Mouse (Mus musculus): ENCODE results near the gene 3110040M04Rik. TPM values are rescaled to one million over a fixed set of nuclear protein-coding genes. Genes with fewer than 3 reads are reported as not detected.
"Not testable (repeated sequence)": the region's sequence is repeated elsewhere in the genome, so short reads cannot be mapped to it uniquely, and the experiment has no call there.

The 3110040M04Rik gene
- polyA plus RNA-seq (2012; ENCODE audit: insufficient read depth, insufficient read length, low replicate concordance, missing spikeins): not detected in 2 replicates

DNA sequence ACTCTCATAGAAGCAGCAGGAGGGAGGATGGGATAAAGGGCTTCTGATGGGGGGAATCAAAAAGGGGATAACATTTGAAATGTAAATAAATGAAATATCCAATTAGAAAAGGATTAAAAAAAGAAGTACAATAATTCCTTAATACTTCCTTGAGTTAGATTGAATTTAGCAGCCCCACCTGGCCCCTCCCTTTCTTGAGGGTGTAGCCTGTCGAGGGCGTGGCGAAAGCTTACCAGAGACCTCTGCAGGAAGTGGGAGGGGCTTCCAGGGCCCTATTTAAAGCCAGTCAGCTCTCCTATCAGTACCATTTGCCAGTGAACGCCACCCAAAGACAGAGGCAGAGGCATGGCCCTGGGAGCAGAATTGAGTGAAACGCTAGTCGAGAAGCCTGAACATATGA is at the start of gene 3110040M04Rik:
Gene 3110040M04Rik, plus strand, starts transcription at position 304 of the 400 bp plus-strand sequence.
- not testable (repeated sequence) for H3K4me3 ChIP-seq (ENCODE audit: insufficient read depth, low read depth, low read length); H3K4me1 ChIP-seq (ENCODE audit: control insufficient read depth, insufficient read depth, low read length); H3K27ac ChIP-seq (ENCODE audit: insufficient read depth, low read depth, low read length)
- WGBS: no CpG with 5 or more reads among the region's 6 CpGs

DNA sequence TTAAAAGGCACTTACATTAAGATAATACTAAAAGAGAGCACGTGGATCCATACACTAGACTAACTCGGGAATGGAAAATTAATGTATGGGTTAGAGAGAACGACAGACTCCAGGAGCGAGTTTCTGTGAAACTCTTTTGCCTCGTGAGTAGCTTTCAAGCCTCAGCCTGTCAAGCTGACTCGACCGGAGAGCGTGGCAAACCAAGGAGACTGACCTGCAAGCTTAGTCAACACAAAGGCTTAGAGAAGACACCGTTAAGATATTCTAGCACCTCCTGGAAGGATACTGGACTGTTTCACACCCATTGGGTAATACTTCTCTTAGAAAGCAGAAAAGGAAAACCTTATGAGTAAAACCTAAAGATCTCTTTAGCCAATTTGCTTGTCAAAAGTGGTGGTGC is 49.8 kb upstream of the 3110040M04Rik start:
- H3K4me3 ChIP-seq (ENCODE audit: insufficient read depth, low read depth, low read length); H3K27ac ChIP-seq (ENCODE audit: insufficient read depth, low read depth, low read length); H3K4me1 ChIP-seq (ENCODE audit: control insufficient read depth, insufficient read depth, low read length): not testable (repeated sequence)
- 90% methylated on average over 9 of the region's 9 CpGs for WGBS

DNA sequence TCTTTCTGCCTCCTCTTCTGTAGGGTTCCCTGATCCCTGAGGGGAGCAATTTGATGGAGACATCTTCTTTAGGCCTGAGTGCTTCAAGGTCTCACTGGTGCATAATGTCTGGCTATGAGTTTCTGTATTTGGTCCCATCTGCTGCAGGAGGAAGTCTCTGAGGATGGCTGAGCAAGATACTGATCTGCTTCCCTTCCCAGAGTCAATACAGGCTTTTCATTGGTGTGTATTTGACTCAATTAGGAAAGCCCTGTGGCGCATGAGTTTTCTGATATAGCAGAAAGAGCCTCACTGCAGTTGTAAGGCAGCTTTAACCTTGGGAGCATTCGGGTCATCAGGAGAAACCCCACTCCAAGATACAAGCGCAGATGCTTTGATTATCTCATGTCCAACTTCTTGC is 47.8 kb upstream of the 3110040M04Rik start:
- no peak overlapping the region for H3K27ac ChIP-seq (ENCODE audit: insufficient read depth, low read depth, low read length)
- TF ChIP-seq CTCF (IDR thresholded peaks at IDR 0.05; ENCODE audit: insufficient read depth, low read depth, low read length): no peak
- WGBS: 97% methylated on average over 3 of the region's 3 CpGs
- H3K4me3 ChIP-seq (ENCODE audit: insufficient read depth, low read depth, low read length): no peak overlapping the region
- no peaks in the 10 kb centered on the region for H3K4me1 ChIP-seq (ENCODE audit: control insufficient read depth, insufficient read depth, low read length)

DNA sequence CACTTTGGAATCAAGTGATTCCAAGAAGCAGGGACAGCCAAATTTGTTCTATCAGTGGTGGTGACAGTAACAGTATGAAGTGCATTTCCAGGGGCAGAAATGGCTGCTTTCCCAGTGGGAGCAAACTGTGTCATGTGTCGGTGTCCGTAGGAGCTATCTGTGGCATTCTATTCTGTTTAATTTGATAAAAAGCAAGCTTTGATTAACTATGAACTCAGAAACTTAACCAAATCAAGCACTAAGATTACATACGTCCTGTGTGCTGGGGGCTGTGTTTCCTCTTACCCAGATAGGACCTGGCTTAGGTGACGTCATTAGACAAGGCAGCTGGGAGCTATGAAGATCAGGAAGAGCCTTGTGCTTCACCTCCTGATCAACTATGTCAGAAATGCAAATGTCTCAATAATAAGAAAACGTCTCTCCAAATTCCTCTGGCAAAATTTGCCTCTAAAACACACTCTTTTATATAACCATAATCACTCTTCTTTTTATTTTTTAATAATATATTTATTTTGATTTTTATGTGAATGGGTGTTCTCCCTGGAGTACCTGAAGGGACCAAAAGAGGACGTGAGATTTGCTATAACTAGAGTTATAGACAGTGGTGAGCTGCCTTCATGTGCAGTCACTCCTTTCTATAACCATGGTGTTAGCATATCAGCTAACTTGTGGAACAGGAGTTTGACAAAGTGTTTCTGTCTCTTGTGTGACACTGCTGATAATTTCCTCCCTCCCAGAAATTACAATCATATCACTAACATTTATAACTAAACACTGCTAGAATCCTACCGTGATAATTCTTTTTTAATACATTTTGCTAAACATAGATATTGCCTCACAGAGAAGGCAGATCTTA is 46.9 kb upstream of the 3110040M04Rik start:
- no peak overlapping the region for H3K4me3 ChIP-seq (ENCODE audit: insufficient read depth, low read depth, low read length)
- 85% methylated on average over 7 of the region's 7 CpGs for WGBS
- no peaks in the 10 kb centered on the region for H3K4me1 ChIP-seq (ENCODE audit: control insufficient read depth, insufficient read depth, low read length)
- H3K27ac ChIP-seq (ENCODE audit: insufficient read depth, low read depth, low read length): no peak overlapping the region
- TF ChIP-seq CTCF (IDR thresholded peaks at IDR 0.05; ENCODE audit: insufficient read depth, low read depth, low read length): no peak
- no peak for TF ChIP-seq POLR2A (IDR thresholded peaks at IDR 0.05; ENCODE audit: insufficient read depth, low read depth, low read length)

DNA sequence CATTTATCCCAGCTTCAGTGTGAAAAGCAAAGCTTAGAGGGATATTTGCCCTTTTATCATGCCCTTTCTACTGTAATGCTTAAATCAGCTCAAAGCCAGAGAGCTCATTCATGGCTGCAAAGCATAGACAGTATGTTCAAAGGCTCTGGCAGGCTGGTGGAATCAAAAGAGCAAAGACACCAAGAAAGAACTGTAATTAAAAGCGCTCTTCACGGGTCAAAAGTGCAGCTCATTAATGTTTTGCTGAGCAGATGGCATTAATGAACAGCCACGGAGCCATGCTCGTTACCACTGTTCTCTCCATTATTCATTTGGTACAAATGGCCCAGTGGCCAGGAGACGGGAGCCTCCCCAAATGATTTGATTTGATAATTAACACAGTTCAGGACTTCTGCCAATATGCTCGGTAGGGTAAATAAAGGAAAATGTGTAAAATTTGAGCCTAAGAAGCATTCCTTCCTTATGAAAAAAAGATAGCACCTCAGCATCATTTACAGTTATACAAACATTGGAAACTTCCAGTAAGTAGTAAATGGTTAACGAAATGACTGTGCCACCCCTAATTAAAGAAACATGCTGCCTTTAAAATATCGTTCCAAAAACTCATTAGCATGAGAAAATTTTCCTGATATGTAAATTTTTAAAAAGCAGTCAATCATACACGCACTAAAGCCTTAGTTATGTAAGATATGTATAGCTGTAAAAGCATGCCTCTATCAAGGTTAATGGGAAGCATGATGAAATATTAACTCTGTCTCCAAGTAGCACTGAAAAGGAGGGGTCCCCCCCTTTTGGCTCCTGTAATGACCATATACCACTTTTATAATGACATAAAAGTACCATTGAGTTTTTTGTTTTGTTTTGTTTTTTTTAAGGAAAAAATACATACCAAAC is 45.7 kb upstream of the 3110040M04Rik start:
- Histone ChIP-seq H3K27ac (ENCODE audit: insufficient read depth, low read depth, low read length) (no peak overlapping the region), H3K4me3 (ENCODE audit: insufficient read depth, low read depth, low read length) (no peak overlapping the region), H3K4me1 (ENCODE audit: control insufficient read depth, insufficient read depth, low read length) (no peaks in the 10 kb centered on the region)
- 39% methylated on average over 9 of the region's 9 CpGs for WGBS
- TF ChIP-seq POLR2A (IDR thresholded peaks at IDR 0.05; ENCODE audit: insufficient read depth, low read depth, low read length) (no peak), CTCF (IDR thresholded peaks at IDR 0.05; ENCODE audit: insufficient read depth, low read depth, low read length) (no peak)

DNA sequence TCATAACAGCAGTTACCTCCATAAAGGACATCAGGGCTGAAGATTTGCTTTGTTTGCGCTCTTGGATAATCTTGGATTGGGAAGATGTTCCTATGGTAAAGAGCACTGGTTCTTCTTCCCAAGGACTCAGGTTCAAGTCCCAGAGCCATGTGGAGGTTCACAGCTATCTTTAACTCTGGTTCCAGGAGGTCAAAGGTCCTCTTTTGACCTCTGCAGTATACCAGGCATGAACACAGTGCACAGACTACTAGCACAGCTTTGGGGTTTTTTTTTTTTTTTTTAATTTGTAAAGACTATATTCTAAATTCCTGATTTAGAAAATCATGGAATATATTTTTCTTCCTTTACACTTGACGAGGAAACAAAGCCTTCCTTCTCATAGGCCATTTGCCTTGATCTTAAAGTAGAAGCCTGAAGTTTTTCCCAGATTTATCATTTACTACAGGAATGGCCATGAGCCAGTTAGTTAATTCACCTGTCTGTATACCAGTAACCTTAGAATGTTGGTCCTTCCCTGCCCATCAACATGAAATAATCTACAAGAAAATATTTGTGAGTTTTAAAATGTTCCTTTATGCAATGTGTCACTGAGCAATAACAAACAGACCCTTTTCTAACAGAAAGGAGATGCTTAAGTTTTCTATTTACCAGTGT is 44.9 kb upstream of the 3110040M04Rik start:
- TF ChIP-seq POLR2A (IDR thresholded peaks at IDR 0.05; ENCODE audit: insufficient read depth, low read depth, low read length): no peak
- TF ChIP-seq CTCF (IDR thresholded peaks at IDR 0.05; ENCODE audit: insufficient read depth, low read depth, low read length): no peak
- 90% methylated on average over 2 of the region's 2 CpGs for WGBS
- Histone ChIP-seq H3K4me1 (ENCODE audit: control insufficient read depth, insufficient read depth, low read length) (no peaks in the 10 kb centered on the region), H3K27ac (ENCODE audit: insufficient read depth, low read depth, low read length) (no peak overlapping the region), H3K4me3 (ENCODE audit: insufficient read depth, low read depth, low read length) (no peak overlapping the region)

DNA sequence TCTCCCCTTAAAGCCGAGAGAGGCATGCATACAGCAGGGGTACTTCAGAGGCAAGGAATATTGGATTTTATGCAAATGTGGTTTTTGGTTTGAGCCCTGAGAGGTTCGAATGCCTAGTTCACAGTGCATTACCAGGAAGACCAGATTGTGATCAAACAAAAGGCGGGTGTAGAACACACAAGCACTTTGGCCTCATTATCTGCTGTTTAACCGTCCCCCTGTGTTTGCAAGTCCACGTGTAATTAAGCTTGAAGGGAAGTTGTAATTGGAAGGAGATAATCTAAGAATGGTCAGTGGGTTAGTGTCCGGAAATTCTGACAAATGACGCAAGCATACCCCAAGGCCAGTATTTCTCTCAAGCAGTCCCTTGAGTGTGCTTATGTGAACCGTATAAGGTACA is 37.9 kb upstream of the 3110040M04Rik start:
- Histone ChIP-seq H3K4me1 (ENCODE audit: control insufficient read depth, insufficient read depth, low read length) (no peaks in the 10 kb centered on the region; the same call in 1 of the 2 replicates), H3K27ac (ENCODE audit: insufficient read depth, low read depth, low read length) (no peak overlapping the region), H3K4me3 (ENCODE audit: insufficient read depth, low read depth, low read length) (no peak overlapping the region)
- 72% methylated on average over 8 of the region's 8 CpGs for WGBS
- TF ChIP-seq CTCF (IDR thresholded peaks at IDR 0.05; ENCODE audit: insufficient read depth, low read depth, low read length) (no peak), POLR2A (IDR thresholded peaks at IDR 0.05; ENCODE audit: insufficient read depth, low read depth, low read length) (no peak)

DNA sequence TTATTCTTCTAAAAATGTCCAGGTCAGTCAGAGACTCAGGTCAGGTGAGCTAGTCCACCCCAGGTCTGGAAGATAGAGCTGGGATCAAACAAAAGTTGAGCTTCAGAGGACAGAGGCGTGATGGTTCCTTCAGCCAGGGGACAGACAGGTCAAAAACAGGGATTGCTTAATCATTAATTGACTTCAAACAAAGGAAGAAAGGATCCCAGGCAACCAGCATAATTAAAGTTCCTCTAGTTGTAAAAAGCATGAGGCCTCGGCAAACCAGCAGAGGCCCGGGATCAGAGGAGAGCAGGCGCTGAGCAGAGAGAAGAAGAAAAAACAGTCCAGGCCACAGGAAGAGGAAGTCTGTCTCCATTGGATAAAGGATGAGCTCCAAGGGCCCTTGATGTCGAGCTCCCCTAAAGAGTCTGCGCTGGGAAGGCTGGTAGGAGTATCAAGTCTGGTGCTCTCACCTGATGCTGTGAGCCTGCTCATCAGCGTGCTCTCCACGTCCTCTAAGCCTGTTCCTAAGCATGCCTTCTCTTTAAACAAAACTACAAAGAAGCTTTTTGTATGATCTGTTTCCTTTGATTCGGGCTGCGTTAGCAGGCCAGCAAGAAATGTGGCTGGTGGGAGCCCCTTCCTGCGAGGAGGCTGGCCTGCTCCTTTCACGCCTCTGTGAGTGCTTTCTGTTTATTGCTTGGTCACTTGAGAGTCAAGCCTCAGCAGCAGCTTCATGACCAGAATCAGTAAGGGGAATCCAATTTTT is 36.4 kb upstream of the 3110040M04Rik start:
- H3K4me1 ChIP-seq (ENCODE audit: control insufficient read depth, insufficient read depth, low read length): no peaks in the 10 kb centered on the region; the same call in 1 of the 2 replicates
- no peak overlapping the region for H3K27ac ChIP-seq (ENCODE audit: insufficient read depth, low read depth, low read length)
- no peak overlapping the region for H3K4me3 ChIP-seq (ENCODE audit: insufficient read depth, low read depth, low read length)
- 71% methylated on average over 12 of the region's 12 CpGs for WGBS
- TF ChIP-seq POLR2A (IDR thresholded peaks at IDR 0.05; ENCODE audit: insufficient read depth, low read depth, low read length) (no peak), CTCF (IDR thresholded peaks at IDR 0.05; ENCODE audit: insufficient read depth, low read depth, low read length) (no peak)

Data from olfactory bulb, adult 2 months (tissue).